Mouse (Mus musculus) cerebellum, adult 2 months (tissue): ENCODE measurements around the gene Dcaf17.

ENCODE experiments used
- CTCF ChIP-seq: fragments of 200-500 bp; IDR thresholded peaks from 2 replicates; pipeline ENCODE4 v1.5.1; 2011; ENCODE audit warnings: low read depth, mild to moderate bottlenecking, control low read depth, low read length, moderate library complexity, borderline replicate concordance; ENCODE audit not compliant: insufficient read depth
- POLR2A ChIP-seq: fragments of 200-500 bp; IDR thresholded peaks from 2 replicates; pipeline ENCODE4 v1.6.1; 2011; ENCODE audit warnings: low read length, control low read depth, borderline replicate concordance; ENCODE audit not compliant: insufficient read depth

- TF ChIP-seq CTCF (no peak), POLR2A (no peak)
Observed at GRCm38 (mm10) chr2:71131866-71132496, 76.9 kb downstream of the Dcaf17 start.
